Mouse (Mus musculus) G1E-ER4 (cell line): Measurements from ENCODE around the gene Higd1c. TPM values are rescaled to one million over a fixed set of nuclear protein-coding genes. Genes with fewer than 3 reads are reported as not detected.
"Not testable (repeated sequence)": the region's sequence is repeated elsewhere in the genome, so short reads cannot be mapped to it uniquely, and the experiment has no call there.

Source experiments
- GATA1 ChIP-seq: IDR thresholded peaks from one replicate; pipeline ENCODE4 v1.8.0; 2012; ENCODE audit warnings: low read length, inconsistent platforms
- polyA plus RNA-seq: library from polyadenylated mRNA; stranded (reverse); fragments of >175 nt; gene quantifications from 2 replicates; pipeline ENCODE4 v1.2.3, GENCODE M21; 2012

Gene Higd1c
- polyA plus RNA-seq, 1 experiment, result not detected

DNA sequence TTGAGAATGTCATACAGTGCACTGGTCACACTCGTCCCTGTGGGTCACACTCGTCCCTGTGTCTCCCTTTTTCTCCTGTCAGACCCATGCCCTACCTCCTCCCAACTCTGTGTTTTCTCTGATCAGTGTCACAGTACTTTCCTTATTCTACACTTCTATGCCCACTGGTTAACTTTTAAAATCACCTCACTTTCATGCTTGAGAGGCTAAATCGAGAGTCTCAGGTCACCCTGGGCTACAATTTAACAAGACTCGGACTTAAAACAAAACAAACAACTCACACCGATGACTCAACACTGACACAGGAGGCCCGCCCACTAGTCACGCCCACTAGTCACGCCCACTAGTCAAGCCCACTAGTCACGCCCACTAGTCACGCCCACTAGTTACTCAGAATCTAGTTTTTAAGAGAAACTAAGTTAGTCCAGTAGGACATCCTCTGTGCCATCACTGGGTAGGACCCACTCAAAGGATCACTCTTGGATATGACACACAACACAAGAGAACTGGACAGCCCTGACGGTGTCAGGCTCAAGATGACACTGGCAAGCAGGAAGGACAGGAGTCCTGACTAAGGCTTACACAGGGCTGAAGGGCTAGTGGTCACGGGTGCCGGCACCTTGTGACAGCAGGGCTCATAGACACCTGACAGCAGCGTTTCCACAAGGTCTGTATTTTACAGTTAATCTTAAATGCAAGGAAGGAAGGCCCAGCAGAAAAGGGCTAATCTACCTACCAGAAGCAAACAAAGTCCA lies 46.8 kb downstream of the Higd1c start:
- TF ChIP-seq GATA1, result no peak

DNA sequence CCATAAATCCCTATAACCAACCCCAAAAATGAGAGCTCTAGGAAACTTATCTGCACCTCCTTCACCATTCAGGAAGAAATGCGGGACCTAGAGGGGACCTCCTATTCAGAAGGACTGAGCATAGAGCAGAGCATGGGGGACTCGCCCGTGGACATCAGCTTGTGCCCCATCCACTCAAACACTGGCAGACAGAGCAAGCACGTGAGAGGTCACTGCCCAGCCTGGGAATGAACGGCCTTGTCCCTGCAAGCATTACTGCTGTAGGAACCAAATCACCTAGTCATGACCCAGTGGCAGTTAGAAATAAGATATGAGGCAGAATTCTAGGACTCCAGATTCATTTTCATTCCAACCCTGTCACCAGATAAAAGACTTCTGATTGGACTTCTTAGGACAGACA lies 47.4 kb downstream of the Higd1c start:
- no peak for TF ChIP-seq GATA1

DNA sequence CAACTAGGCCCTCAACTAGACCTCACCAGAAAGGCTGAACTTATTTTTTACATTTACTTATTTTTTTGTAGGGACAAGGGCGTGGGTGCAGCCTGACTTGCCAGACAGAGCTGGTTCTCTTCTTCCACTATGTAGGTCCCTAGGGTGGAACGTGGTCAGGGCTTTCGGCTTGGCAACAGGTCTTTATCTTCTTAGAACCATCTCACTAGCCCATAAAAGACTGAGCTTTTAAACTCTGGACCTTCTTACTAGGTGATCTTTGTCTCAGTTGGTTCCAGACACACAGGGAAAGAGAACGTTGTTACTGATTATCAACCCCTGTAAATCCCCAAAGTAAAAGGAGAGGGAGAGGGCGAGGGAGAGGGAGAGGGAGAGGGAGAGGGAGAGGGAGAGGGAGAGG lies 49.0 kb downstream of the Higd1c start:
- no peak for TF ChIP-seq GATA1

DNA sequence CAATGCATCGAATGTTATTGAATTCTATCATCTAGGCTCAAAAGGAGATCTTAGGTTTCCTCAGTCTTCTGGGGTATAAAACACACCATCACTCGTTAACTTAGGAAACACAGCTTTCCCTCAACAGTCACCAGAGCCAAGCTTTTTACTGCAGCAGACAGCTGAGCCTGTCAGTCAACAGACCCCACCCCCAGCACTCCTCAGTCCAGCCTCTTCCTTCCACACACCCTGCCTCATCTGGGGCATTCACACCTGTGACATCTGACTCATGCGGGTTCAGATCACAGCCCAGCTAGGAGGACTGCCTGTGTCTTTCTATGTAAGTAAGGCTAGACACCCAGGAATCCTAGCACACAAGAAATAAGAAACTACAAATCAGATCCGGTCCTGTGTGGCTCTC lies 49.7 kb downstream of the Higd1c start:
- no peak for TF ChIP-seq GATA1

DNA sequence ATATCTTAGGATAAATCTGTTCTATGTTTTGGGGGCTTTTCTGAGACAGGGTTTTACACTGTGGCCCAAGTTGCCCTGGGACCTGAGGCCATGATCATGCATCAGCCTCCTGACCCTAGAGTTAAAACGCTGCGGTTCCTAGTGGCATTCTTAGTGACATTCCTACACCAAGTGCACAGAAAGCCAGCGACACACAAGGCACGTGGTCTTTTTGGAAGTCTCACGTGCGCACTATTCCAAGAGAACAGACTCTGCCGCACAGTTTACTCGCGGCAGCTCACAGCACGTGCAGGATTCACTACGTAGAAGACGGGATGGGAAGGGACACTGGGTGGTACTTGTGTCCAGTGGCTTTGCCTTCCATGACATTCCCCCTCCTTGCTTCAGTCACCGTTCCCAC lies 50.6 kb downstream of the Higd1c start:
- TF ChIP-seq GATA1, result no peak

DNA sequence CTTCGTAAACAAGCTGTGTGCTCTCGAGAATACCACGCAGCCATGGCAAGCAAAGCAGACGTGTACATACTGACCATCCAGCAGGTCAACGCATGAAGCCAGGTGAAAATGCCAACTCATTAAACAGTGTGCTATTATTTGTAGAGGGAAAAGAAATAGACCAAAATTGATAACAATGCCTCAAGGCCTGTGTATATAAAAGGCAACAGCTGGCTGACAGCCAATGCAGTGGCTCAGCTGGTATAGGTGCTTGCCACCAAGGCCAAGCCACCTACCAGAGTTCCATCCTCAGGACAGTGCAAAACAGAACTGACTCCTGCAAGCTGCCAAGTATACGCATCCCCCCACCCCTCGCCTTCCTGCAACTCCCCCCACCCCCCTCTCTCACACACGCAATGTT lies 51.3 kb downstream of the Higd1c start:
- TF ChIP-seq GATA1, result no peak

DNA sequence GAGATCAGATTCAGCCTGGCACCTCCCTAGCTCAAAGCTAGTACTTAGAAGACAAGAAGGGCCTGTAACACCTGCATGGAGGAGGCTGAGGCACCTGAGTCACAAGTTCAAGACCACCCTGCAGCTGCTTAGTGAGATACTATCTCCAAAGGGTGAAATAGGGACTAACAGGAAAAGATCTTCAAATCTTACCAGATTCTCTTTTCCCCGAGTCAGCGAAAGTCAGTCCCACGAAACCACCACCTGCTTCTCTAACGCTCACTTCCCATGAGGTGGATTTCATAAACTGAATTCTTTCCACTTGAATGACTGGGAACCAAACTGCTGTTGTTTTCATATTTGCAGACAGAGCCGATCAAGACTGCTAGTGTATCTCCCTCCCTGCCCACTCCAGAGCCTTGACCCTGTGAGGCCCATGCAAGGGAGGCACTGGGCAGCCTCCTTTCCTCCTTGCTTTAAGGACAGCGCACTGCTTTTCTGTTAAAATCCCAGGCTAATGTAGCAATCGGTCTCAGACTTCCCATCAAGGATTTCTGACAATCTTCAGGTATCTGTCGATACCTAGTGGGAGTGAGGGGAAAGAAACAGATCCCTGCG lies 53.6 kb downstream of the Higd1c start:
- TF ChIP-seq GATA1, result no peak

DNA sequence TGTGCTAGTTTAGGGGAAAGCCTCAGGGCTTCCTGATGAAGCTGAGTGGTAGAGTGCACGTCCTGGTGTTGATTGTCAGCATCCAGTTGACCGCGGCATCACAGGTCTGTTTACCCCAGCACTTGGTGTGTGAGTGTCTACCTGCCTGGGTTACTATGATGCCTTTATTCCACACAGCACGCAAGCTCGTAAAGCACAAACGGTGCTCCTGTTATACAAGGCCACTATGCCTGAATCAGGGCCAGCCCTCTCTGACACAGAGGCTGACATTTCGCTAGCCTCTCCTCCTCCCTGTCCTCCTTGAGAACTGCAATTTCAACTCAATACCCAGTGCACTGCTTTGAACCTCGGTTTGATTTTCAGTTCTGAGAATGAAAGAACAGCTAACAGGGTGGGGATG lies 55.0 kb downstream of the Higd1c start:
- no peak for TF ChIP-seq GATA1

DNA sequence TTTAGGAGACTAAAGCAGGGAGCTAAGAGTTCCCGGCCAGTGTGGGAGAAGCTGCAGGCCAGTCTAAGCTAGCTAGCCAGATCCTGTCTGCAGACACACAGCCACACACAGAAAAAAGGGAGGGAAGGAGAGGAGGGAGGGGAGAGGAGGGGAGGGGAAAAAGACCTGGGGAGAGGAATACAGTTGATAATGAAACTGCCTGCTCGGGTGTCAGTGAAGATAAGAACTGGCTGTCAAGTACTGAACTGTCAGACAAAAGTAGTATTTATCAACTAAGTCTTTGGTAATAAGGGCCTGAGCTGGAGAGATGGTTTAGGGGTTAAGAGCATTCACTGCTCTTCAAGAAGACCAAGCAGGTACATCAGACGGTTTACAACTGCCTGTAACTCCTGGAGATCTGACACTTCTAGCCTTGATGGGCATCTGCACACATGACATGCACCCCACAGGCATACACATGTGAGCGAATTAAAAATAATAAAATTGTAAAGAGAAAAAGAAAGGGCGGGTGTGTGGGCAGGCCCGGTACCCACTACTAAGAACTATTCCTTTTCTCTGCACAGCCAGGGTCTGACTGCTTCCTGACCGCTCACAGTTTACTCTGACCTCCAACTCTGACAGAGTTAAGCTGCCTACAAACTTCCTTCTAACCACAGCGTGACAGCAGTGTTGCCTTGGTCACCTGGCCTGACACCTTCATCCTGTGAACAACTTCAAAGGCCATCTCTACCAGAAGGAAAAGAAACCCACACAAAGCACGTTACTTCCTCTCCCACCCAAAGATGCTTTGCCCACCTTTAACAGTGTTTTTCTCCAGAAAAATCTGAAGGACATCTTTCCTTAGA lies 55.8 kb downstream of the Higd1c start:
- TF ChIP-seq GATA1, result peak; percentile 84

DNA sequence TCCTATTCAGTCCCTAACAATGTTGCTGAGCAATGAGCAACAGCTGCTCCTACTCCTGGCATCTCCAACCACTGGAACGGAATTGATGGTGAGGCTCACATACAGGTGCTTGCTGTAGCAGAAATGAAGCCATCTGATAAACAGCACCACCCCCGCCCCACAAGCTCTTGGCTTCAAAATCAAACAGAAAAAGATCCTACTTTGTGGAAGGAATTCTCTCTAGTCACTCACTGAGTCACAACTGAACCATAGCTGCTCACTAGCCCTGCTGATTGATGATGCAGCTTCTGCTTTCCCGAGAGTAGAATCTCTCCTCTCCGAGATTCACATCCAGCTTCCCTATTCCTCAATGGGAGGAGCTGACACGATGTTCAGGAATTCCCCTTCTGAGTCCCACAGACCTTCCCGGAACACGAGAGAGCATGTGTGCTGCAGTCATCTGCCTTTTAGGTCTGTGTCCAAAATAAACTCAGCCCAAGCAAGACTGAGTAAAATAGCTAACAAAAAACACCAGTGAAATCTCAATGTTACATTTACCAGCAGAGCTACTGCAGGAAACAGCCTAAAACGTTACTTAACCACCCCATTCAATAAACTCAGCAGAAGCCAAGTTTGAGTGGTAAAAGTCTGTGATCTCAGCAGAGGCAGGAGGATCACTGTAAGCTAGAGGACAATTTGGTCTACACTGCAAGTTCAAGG lies 56.9 kb downstream of the Higd1c start:
- no peak for TF ChIP-seq GATA1

DNA sequence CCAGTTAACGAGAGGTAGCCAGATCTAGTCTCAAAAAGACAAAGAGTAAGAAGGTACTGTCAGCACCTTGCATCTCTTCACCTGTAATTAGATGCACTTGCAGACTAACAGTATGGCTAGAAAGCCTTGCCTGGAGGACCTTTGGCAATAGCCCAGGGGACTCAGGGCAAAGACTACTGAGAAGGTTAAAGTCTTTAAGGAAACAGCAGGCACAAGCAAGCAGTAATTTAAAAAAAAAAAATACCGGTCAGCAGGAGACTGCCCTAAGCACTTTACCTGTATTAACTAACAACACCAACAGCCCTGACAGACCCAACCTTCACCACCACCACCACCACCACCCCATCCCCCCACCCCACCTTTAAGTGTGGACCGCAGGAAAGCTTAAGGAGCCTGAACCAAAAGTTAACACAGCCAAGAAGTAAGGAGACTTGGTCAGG lies 57.4 kb downstream of the Higd1c start, which contains the start of gene Gm5475:
Gene Gm5475 (plus strand): TSS at position 390 of the 440 bp plus-strand sequence.
- TF ChIP-seq GATA1, result not testable (repeated sequence)

DNA sequence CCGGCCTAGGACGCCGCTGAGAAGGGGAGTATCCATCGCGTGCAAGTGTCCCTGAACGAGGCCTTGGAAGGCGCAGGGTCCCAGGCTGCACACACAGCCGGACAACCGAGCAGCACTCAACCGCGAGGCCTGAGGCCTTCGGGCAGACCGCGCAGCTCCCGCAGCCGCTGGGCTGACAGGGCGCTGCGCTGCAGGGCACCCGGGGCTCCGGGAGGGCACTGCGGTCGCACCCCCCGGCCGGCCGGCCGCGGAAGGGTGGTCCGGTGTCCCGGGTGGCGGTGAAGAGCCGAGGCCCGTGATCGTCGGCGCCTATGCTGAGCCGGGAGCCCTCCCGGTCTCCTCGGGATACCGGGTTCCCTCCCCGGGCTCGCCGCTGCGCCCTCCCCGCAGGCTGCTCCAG lies 58.1 kb downstream of the Higd1c start:
- no peak for TF ChIP-seq GATA1

DNA sequence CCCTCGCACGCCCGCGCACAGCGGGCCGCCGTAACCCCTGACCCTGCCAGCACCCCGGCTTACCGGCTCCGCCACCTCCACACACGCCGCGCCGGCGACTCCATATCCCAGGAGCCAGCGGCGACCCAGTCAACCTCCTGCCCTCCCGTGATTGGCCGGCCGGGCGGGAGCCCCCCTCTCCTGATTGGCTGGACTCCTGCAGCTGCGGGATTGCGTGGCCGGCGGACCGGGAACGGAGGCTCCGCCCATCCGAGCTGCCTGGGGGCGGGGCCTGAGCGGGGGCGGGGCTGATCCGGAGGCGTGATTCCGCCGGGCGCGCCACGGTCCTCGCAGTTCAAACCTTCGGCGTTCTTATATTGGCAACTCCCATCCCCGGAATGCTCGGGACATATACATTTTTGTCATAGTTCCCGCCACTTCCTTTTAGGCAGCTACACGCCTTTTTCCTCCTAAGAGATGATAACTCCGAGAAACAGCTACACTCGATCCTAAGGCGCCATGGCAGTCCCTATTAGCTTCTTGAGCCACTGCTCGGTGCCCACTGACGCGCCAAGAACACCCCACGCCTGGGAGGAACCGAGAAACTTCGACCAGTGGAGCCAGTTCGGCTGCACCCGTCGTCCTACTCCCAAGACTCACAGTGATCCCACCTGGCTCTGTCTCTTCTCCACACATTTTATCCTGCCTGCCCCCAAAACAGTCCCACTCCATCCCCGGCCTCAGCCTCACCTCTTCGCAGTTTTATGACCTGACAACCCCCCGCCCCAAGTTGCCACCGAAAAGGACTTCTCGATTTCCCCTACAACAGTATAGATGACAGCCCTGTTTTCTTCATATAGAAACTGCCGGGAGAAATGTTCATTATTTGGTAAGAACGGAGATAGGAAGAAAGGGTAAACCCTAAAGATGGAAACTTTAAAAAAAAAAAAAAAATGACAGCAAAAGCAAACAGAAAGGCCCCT lies 58.8 kb downstream of the Higd1c start:
- no peak for TF ChIP-seq GATA1

DNA sequence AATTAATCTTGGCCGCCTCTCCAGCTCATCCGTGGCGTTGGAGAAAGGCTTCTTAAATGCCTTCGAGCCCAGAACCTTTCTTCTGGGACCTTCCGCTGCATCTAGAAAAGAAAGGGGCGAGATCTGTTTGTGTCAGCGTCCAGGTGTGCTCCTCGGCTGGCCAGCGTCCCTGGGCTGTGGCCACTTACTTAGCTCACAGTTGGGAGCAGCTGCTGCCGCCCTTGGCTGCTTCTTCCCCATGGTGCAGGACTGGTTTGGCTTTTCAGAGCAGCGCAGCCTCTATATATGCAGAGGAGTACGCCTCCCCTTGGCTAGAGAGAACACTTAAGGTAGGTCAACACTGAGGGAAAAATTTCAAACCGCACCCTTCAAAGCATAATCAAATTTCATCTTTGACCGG lies 59.6 kb downstream of the Higd1c start:
- TF ChIP-seq GATA1, result no peak

DNA sequence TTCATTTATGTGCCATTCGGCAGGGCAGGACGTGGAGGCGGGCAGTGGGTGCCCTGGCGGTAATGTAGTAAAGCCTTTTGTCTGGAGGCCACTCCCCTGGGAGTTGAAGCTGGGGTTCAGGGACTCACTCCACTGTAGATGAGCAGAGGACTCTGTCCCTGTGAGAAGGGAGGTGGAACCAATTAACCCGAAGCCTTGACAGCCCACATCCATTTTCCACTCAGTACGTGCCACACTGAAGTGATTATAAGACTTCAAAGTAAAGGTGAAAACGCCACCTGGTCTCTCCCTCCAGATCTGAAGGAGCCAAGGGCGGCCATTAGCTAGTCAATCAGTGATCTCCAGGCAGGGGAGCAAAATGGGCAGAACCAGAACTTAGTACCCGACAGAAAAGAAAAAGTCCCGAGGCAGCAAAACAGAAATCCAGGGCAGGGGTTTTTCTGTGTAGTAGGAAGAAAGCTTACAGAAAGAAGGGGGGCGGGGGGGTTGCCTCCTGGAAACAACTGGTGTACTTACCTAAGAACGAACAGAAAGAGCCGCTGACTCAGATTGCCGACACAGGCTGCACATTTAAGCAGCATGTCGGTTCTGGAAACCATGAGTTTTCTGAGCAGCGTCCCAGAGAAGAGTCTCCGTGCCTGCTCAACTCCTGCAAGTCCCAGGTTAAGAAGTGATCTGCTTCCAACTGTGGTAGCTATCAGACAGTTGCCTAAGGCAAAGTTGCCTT lies 60.2 kb downstream of the Higd1c start, which contains the start of gene Slc11a2:
Gene Slc11a2 (minus strand): TSS at position 677 of the 727 bp plus-strand sequence.
- no peak for TF ChIP-seq GATA1
